Mouse (Mus musculus): ENCODE measurements at regions not wholly inside any gene's neighbourhood (a gene's known extent, or its start where the extent isn't known, plus 50 kb on each side); places are given as distances from the start of the nearest gene placed in this dataset.

DNA sequence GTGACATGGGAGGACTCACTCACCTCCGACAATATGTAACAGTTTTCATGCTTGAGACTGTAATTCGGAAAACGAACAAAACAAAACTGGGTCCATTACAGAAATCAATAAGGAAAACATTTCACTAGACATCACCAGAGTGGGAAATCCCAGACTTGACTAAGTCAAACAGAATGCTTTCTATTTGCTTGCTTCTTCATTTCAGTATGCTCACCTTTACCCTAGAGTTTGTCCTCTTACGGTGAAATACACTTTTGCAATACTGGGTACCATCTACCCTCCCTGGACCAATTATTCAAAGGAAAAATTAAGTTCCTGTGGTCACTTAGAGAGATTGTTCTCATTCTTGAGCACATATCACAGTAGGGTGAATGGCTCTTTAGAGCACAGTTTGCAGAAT is 613.4 kb upstream of the 4930412O13Rik start:
- no peaks in the 10 kb centered on the region for H3K36me3 ChIP-seq (ENCODE audit: control insufficient read depth, insufficient read depth, low read length)
- no peaks in the 10 kb centered on the region for H3K27me3 ChIP-seq (ENCODE audit: control insufficient read depth, insufficient read depth, low read length)
- DNase-seq (ENCODE audit: low spot score) (no peak), ATAC-seq (replicated peaks; ENCODE audit: low FRiP score) (no peak)
- no peak overlapping the region for H3K27ac ChIP-seq (ENCODE audit: low read depth, low read length)
- no peak overlapping the region for H3K4me3 ChIP-seq (ENCODE audit: low read depth, low read length)
- no peaks in the 10 kb centered on the region for H3K4me1 ChIP-seq (replicated peaks; ENCODE audit: control insufficient read depth, insufficient read depth, low read length)
- WGBS, result 94% methylated on average over 4 of the region's 4 CpGs
- H3K9ac ChIP-seq (ENCODE audit: low read length), result no peak overlapping the region
- no peaks in the 10 kb centered on the region for H3K9me3 ChIP-seq (ENCODE audit: control insufficient read depth, low read length)
- no peak overlapping the region for H3K4me2 ChIP-seq (ENCODE audit: low read depth, low read length, severe bottlenecking)

DNA sequence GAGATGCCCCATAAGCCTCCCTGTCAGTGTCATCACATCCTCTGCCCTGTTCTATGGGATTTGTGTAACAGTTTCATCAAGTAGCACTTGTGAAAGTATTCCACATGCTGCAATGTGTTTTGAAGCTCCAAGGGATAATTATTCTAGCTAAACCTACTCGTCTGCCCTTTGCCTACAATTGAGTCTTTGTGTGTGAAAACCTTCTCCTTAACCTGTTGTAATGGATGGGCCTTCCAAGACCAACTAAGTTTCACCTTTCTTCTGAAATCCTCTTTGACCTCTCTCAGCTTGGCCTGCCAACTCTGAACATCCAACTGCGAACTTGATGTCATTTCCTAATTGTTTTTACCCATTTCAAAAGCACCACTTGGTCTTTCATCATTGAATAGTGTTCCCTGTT is 597.6 kb upstream of the 4930412O13Rik start:
- ATAC-seq (replicated peaks; ENCODE audit: low FRiP score), result no peak
- H3K27me3 ChIP-seq (ENCODE audit: control insufficient read depth, insufficient read depth, low read length), result no peaks in the 10 kb centered on the region
- 73% methylated on average over 2 of the region's 2 CpGs for WGBS
- no peak for DNase-seq (ENCODE audit: low spot score)
- H3K9ac ChIP-seq (ENCODE audit: low read length), result no peak overlapping the region
- no peak overlapping the region for H3K4me3 ChIP-seq (ENCODE audit: low read depth, low read length)
- no peaks in the 10 kb centered on the region for H3K4me1 ChIP-seq (replicated peaks; ENCODE audit: control insufficient read depth, insufficient read depth, low read length)
- no peak overlapping the region for H3K27ac ChIP-seq (ENCODE audit: low read depth, low read length)
- no peaks in the 10 kb centered on the region for H3K36me3 ChIP-seq (ENCODE audit: control insufficient read depth, insufficient read depth, low read length)
- no peaks in the 10 kb centered on the region for H3K9me3 ChIP-seq (ENCODE audit: control insufficient read depth, low read length)
- no peak overlapping the region for H3K4me2 ChIP-seq (ENCODE audit: low read depth, low read length, severe bottlenecking)

DNA sequence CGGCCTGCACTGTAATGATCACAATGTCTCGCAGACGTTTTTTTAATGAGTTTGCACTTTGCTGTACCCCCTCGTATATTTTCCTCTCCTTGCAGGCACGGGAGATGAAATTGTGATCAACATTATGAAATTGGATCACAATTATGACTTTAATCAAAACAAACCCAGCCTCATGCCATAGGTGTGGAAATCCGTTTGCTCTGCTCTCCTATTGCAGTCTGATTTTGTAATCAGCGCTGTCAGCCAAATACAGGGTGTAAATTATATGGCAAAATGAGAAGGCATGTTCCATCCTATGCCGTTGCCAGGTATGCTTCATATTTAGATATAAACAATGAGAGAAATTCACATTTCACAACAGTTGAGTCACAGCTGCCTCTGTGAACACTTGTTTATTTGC is 595.3 kb upstream of the 4930412O13Rik start:
- Histone ChIP-seq H3K9me3 (ENCODE audit: control insufficient read depth, low read length) (no peaks in the 10 kb centered on the region), H3K4me3 (ENCODE audit: low read depth, low read length) (no peak overlapping the region), H3K36me3 (ENCODE audit: control insufficient read depth, insufficient read depth, low read length) (no peaks in the 10 kb centered on the region), H3K4me1 (replicated peaks; ENCODE audit: control insufficient read depth, insufficient read depth, low read length) (no peaks in the 10 kb centered on the region), H3K27ac (ENCODE audit: low read depth, low read length) (no peak overlapping the region), H3K9ac (ENCODE audit: low read length) (no peak overlapping the region), H3K27me3 (ENCODE audit: control insufficient read depth, insufficient read depth, low read length) (no peaks in the 10 kb centered on the region), H3K4me2 (ENCODE audit: low read depth, low read length, severe bottlenecking) (no peak overlapping the region)
- 88% methylated on average over 8 of the region's 8 CpGs for WGBS
- no peak for ATAC-seq (replicated peaks; ENCODE audit: low FRiP score)
- DNase-seq (ENCODE audit: low spot score), result no peak

DNA sequence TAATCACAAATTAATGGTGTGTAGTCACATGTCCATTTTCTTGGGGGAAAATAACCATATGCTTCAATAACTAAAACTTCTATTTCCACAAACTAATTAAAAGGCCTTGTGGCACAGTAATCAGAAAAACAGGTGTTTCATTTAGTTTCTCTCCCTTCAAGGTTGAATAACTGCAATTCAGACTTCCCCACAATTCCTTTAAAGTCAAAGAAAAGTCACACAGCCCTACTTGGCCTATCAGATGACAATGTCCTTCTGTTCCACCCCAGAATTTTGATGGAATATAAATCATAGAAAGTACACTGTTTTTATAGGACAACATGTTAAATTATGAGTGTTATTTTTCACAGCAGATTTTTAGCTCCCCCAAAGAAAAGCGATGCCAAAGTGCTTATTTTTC is 594.0 kb upstream of the 4930412O13Rik start:
- Histone ChIP-seq H3K4me3 (ENCODE audit: low read depth, low read length) (no peak overlapping the region), H3K4me1 (replicated peaks; ENCODE audit: control insufficient read depth, insufficient read depth, low read length) (no peaks in the 10 kb centered on the region), H3K4me2 (ENCODE audit: low read depth, low read length, severe bottlenecking) (no peak overlapping the region), H3K9me3 (ENCODE audit: control insufficient read depth, low read length) (no peaks in the 10 kb centered on the region), H3K36me3 (ENCODE audit: control insufficient read depth, insufficient read depth, low read length) (no peaks in the 10 kb centered on the region), H3K9ac (ENCODE audit: low read length) (no peak overlapping the region), H3K27me3 (ENCODE audit: control insufficient read depth, insufficient read depth, low read length) (no peaks in the 10 kb centered on the region), H3K27ac (ENCODE audit: low read depth, low read length) (no peak overlapping the region)
- 91% methylated on average over 1 of the region's 1 CpGs for WGBS
- DNase-seq (ENCODE audit: low spot score) (no peak), ATAC-seq (replicated peaks; ENCODE audit: low FRiP score) (no peak)

DNA sequence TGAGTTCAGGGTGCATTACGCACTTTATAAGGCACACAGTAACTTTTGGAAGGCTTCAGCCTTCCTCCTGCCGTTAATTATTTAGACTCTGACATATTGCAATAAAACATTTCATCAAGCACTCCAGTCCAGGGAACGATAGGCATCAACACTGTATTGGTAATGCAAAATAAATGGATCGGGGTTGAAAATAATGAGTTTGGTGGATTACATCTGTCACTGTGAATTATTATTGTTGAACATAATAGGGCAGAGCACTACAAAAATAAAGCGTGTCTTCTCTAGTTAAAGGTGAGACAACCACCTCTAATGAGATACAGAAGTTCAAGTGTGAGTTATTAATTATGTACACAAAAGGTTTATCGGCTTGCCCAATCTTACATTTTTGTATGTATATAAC is 593.4 kb upstream of the 4930412O13Rik start:
- no peak overlapping the region for H3K9ac ChIP-seq (ENCODE audit: low read length)
- no peaks in the 10 kb centered on the region for H3K9me3 ChIP-seq (ENCODE audit: control insufficient read depth, low read length)
- H3K36me3 ChIP-seq (ENCODE audit: control insufficient read depth, insufficient read depth, low read length), result no peaks in the 10 kb centered on the region
- H3K4me2 ChIP-seq (ENCODE audit: low read depth, low read length, severe bottlenecking), result no peak overlapping the region
- H3K4me1 ChIP-seq (replicated peaks; ENCODE audit: control insufficient read depth, insufficient read depth, low read length), result no peaks in the 10 kb centered on the region
- DNase-seq (ENCODE audit: low spot score) (no peak), ATAC-seq (replicated peaks; ENCODE audit: low FRiP score) (no peak)
- H3K27ac ChIP-seq (ENCODE audit: low read depth, low read length), result no peak overlapping the region
- H3K27me3 ChIP-seq (ENCODE audit: control insufficient read depth, insufficient read depth, low read length), result no peaks in the 10 kb centered on the region
- no peak overlapping the region for H3K4me3 ChIP-seq (ENCODE audit: low read depth, low read length)
- WGBS, result 89% methylated on average over 6 of the region's 6 CpGs

DNA sequence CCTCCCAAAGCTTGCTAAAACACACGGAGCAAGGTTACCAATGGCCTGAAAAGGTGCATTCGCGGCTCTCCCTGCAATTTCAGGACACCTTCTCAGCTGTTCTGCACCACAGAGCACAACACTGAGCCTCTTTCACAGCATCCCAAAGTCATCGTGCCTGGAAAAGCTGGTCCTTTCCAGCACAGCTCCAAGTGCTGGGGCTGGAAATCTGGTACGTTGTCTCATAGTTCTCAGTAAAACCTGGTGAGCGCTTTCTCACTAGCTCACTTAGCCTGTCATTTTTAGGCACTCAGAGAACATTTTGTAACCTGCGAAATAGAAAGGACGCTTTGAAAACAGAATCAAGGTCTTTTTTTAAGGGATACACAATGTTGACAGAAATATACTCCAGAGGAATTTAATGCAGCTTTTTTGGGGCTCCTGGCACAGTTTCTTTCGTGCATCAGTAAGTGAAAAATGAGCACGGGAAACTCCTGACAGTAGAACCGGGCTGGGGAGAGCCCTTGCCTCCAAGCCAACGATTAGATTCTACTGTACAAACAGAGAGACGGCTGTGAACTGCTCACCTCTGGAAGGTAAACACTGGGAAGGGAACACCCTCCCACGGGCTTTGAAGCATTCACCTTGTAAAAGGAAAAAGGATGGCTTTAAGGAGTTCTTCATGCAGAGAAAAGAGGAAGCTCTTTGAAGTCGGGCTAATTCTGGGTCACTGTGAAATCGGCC is 549.3 kb upstream of the 4930412O13Rik start:
- Histone ChIP-seq H3K36me3 (ENCODE audit: control insufficient read depth, insufficient read depth, low read length) (no peaks in the 10 kb centered on the region), H3K27me3 (ENCODE audit: control insufficient read depth, insufficient read depth, low read length) (no peaks in the 10 kb centered on the region), H3K4me3 (ENCODE audit: low read depth, low read length) (no peak overlapping the region), H3K9me3 (ENCODE audit: control insufficient read depth, low read length) (no peaks in the 10 kb centered on the region), H3K4me1 (replicated peaks; ENCODE audit: control insufficient read depth, insufficient read depth, low read length) (no peaks in the 10 kb centered on the region), H3K4me2 (ENCODE audit: low read depth, low read length, severe bottlenecking) (peak overlapping the region; percentile 21; the same call in 1 of the 2 replicates), H3K9ac (ENCODE audit: low read length) (no peak overlapping the region), H3K27ac (ENCODE audit: low read depth, low read length) (no peak overlapping the region)
- ATAC-seq (replicated peaks; ENCODE audit: low FRiP score) (no peak), DNase-seq (ENCODE audit: low spot score) (no peak)
- 42% methylated on average over 16 of the region's 16 CpGs for WGBS

DNA sequence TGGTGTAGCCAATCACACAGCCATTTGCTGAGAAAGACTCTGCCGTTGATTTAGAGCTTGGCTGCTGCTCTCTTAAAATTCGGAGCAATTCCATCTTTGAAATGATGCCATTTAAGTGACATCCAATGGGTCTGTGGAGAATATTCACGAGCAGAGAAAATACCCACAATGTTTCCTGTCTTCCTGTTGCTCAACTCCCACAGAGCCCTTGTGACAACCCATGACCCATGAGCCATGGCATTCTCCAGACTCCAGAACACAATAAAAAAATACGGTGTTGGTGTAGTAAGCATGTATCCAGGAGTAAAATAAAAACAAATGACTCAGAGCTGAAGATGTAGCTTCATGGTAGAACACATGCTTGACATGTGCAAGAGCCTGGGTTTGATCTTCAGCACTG is 532.1 kb upstream of the 4930412O13Rik start:
- H3K27ac ChIP-seq (ENCODE audit: low read depth, low read length), result no peak overlapping the region
- H3K4me2 ChIP-seq (ENCODE audit: low read depth, low read length, severe bottlenecking), result no peak overlapping the region
- 84% methylated on average over 4 of the region's 4 CpGs for WGBS
- H3K4me3 ChIP-seq (ENCODE audit: low read depth, low read length), result no peak overlapping the region
- ATAC-seq (replicated peaks; ENCODE audit: low FRiP score), result no peak
- H3K9ac ChIP-seq (ENCODE audit: low read length), result no peak overlapping the region
- no peak for DNase-seq (ENCODE audit: low spot score)
- no peaks in the 10 kb centered on the region for H3K4me1 ChIP-seq (replicated peaks; ENCODE audit: control insufficient read depth, insufficient read depth, low read length)
- no peaks in the 10 kb centered on the region for H3K36me3 ChIP-seq (ENCODE audit: control insufficient read depth, insufficient read depth, low read length)
- H3K27me3 ChIP-seq (ENCODE audit: control insufficient read depth, insufficient read depth, low read length), result no peaks in the 10 kb centered on the region
- no peaks in the 10 kb centered on the region for H3K9me3 ChIP-seq (ENCODE audit: control insufficient read depth, low read length)

DNA sequence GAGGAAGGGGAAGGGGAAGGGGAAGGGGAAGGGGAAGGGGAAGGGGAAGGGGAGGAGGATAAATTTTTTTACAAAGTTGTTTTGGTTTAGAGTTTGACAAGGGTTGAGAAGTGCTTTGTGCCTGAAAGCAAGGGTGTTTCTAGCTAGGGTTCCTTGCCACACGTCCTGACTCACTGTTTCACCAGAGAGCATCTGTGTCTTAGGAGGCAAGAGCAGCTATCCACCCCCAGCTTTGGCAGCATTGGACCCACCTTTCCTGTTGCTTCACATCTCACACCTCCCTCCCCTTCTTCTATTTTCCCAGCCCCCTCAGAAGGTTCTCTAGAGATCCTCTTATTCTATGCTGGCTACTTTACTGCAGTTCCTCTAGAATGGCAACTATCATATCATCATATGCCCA is 531.1 kb upstream of the 4930412O13Rik start:
- Histone ChIP-seq H3K36me3 (ENCODE audit: control insufficient read depth, insufficient read depth, low read length) (no peaks in the 10 kb centered on the region), H3K4me1 (replicated peaks; ENCODE audit: control insufficient read depth, insufficient read depth, low read length) (no peaks in the 10 kb centered on the region), H3K4me3 (ENCODE audit: low read depth, low read length) (no peak overlapping the region), H3K9me3 (ENCODE audit: control insufficient read depth, low read length) (no peaks in the 10 kb centered on the region), H3K27me3 (ENCODE audit: control insufficient read depth, insufficient read depth, low read length) (no peaks in the 10 kb centered on the region), H3K4me2 (ENCODE audit: low read depth, low read length, severe bottlenecking) (no peak overlapping the region), H3K9ac (ENCODE audit: low read length) (no peak overlapping the region), H3K27ac (ENCODE audit: low read depth, low read length) (no peak overlapping the region)
- WGBS, result 53% methylated on average over 1 of the region's 1 CpGs
- DNase-seq (ENCODE audit: low spot score) (no peak), ATAC-seq (replicated peaks; ENCODE audit: low FRiP score) (no peak)

DNA sequence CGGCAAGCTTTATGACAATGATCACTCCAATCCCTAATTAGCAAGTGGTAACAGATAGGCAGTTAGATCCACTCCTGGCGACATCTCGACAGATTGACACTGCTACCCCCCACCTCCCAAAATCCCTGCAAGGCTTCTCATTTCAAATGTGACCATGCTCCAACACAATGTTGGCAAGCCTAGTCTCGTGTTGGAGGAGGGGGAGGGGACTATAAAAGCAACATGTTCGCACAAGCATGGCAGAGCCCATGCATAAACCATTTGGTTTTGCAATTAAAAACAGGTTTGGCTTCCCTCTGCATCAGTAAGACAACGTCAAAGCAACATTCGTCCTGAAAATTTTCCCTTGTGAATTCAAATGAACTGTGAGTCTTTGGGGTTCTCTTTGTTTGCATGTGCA is 528.9 kb upstream of the 4930412O13Rik start:
- Histone ChIP-seq H3K4me1 (replicated peaks; ENCODE audit: control insufficient read depth, insufficient read depth, low read length) (no peaks in the 10 kb centered on the region), H3K4me3 (ENCODE audit: low read depth, low read length) (no peak overlapping the region), H3K9ac (ENCODE audit: low read length) (no peak overlapping the region), H3K4me2 (ENCODE audit: low read depth, low read length, severe bottlenecking) (no peak overlapping the region), H3K36me3 (ENCODE audit: control insufficient read depth, insufficient read depth, low read length) (no peaks in the 10 kb centered on the region), H3K9me3 (ENCODE audit: control insufficient read depth, low read length) (no peaks in the 10 kb centered on the region), H3K27ac (ENCODE audit: low read depth, low read length) (no peak overlapping the region), H3K27me3 (ENCODE audit: control insufficient read depth, insufficient read depth, low read length) (no peaks in the 10 kb centered on the region)
- no peak for ATAC-seq (replicated peaks; ENCODE audit: low FRiP score)
- DNase-seq (ENCODE audit: low spot score), result no peak
- WGBS, result 55% methylated on average over 7 of the region's 7 CpGs

All from forebrain, embryonic 11.5 days (tissue).